Mouse (Mus musculus) heart, embryonic 15.5 days (tissue): ENCODE measurements around the gene Ncoa3. TPM values are rescaled to one million over a fixed set of nuclear protein-coding genes. Genes with fewer than 3 reads are reported as not detected.
"Not testable (repeated sequence)": the region's sequence is repeated elsewhere in the genome, so short reads cannot be mapped to it uniquely, and the experiment has no call there.

Experiments
- ATAC-seq: fragments of 200-750 bp; cut with Nextera tagmentation; replicated peaks from 2 replicates; pipeline ENCODE4 v1.8.0; 2017; ENCODE audit warnings: low read depth, moderate TSS enrichment; ENCODE audit not compliant: insufficient number of reproducible peaks, insufficient read depth, low FRiP score
- H3K27ac ChIP-seq: fragments of 300-500 bp; sonication (generic); 2 replicates; pipeline ENCODE4 v1.5.1; 2015; ENCODE audit warnings: mild to moderate bottlenecking, inconsistent platforms
- H3K27me3 ChIP-seq: fragments of 300-500 bp; sonication (generic); 2 replicates; pipeline ENCODE4 v1.6.1; 2015; ENCODE audit warnings: inconsistent platforms
- H3K36me3 ChIP-seq: fragments of 300-500 bp; sonication (generic); 2 replicates; pipeline ENCODE4 v1.6.1; 2015; ENCODE audit warnings: mild to moderate bottlenecking, inconsistent platforms
- H3K4me1 ChIP-seq: fragments of 300-500 bp; sonication (generic); replicated peaks from 2 replicates; pipeline ENCODE4 v1.6.1; 2015; ENCODE audit warnings: inconsistent platforms
- H3K4me2 ChIP-seq: fragments of 300-500 bp; sonication (generic); 2 replicates; pipeline ENCODE4 v1.6.1; 2015; ENCODE audit warnings: inconsistent platforms, mild to moderate bottlenecking, moderate library complexity
- H3K4me3 ChIP-seq: fragments of 300-500 bp; sonication (generic); 2 replicates; pipeline ENCODE4 v1.5.1; 2015; ENCODE audit warnings: mild to moderate bottlenecking, inconsistent platforms
- H3K9ac ChIP-seq: fragments of 300-500 bp; sonication (generic); 2 replicates; pipeline ENCODE4 v1.6.1; 2015; ENCODE audit warnings: mild to moderate bottlenecking, inconsistent platforms
- H3K9me3 ChIP-seq: fragments of 300-500 bp; sonication (generic); replicated peaks from 2 replicates; pipeline ENCODE4 v1.6.1; 2016; ENCODE audit warnings: inconsistent platforms
- WGBS: fragments of 180-500 bp; shearing (Covaris S2); methylation state at CpG from one replicate; pipeline ENCODE4 v1.1.7; 2015; ENCODE audit warnings: mixed read lengths; 5-methylcytosine and 5-hydroxymethylcytosine counted together
- polyA plus RNA-seq: library from polyadenylated mRNA; unstranded; fragments of >200 nt; fragmentation: Nextera tagmentation; extraction: Ambion mirVana; gene quantifications from 2 replicates; pipeline ENCODE4 v1.2.1, GENCODE M21; 2015

Ncoa3 gene
- polyA plus RNA-seq, 1 experiment from 2014 or later, result 8.7 TPM

DNA sequence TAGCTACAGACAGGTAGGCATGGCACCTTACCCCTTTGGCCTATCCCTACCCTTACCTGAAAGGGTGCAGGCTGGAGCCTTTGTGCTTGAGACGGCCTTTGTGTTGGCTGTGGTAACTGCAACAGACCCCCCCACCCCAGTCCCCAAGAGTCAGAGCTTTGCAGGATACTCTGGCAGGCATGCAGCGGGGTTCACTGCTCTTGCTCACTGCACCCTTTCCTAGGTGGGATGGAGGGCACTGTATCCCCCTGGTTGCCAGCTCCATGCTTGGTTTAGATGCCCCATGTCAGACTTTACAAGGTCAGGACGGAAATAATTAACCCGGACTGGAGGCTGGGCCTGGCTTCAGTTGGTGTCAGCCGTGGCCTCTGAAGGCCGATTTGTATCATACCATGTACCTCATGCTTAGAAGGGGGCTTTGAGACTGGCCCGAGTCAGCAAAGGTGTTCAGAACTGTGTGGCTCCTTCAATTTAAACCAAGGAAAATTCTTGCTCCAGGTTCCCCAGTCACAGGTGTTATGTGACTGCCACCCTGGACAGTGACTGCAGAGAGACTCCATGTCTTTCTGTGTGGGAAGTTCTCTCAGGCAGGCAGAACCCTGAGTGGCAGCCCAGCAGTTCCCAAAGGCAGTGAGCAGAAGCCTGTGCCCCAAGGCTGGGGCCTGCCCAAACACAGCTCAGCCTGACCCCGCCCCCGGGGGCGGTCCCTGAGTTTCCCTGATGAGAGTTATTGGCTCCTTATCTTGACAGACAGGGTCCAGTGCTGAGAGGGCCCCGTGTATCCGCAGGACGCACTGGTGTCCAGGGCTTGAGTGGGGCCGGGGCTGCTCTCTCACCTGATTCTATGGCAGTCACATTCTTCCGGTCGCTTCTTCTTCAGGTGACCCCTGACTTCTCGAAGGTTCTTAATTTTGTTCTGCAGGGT lies 87.8 kb downstream of the Ncoa3 start:
- H3K9ac ChIP-seq, result peak overlapping the region; percentile 45
- H3K4me2 ChIP-seq, result peak overlapping the region; percentile 67
- ATAC-seq, result peak; percentile 88
- no peaks in the 10 kb centered on the region for H3K9me3 ChIP-seq
- peaks cover 16% of the 10 kb centered on the region; the same call in 1 of the 2 replicates for H3K36me3 ChIP-seq
- H3K27ac ChIP-seq, result peak overlapping the region; percentile 98
- 38% methylated on average over 17 of the region's 17 CpGs for WGBS
- H3K4me3 ChIP-seq, result peak overlapping the region; percentile 44
- peaks cover 44% of the 10 kb centered on the region for H3K4me1 ChIP-seq
- no peaks in the 10 kb centered on the region for H3K27me3 ChIP-seq

- peak; percentile 85 for ATAC-seq
- Histone ChIP-seq H3K27ac (peak overlapping the region; percentile 98), H3K36me3 (peaks cover 16% of the 10 kb centered on the region; the same call in 1 of the 2 replicates), H3K27me3 (no peaks in the 10 kb centered on the region), H3K4me1 (peaks cover 43% of the 10 kb centered on the region), H3K4me2 (peak overlapping the region; percentile 67), H3K9me3 (no peaks in the 10 kb centered on the region), H3K9ac (peak overlapping the region; percentile 45), H3K4me3 (peak overlapping the region; percentile 44)
- WGBS, result 55% methylated on average over 21 of the region's 21 CpGs
These were observed 88.7 kb downstream of the Ncoa3 start for GRCm38 (mm10) chr2:166080967-166081750.

DNA sequence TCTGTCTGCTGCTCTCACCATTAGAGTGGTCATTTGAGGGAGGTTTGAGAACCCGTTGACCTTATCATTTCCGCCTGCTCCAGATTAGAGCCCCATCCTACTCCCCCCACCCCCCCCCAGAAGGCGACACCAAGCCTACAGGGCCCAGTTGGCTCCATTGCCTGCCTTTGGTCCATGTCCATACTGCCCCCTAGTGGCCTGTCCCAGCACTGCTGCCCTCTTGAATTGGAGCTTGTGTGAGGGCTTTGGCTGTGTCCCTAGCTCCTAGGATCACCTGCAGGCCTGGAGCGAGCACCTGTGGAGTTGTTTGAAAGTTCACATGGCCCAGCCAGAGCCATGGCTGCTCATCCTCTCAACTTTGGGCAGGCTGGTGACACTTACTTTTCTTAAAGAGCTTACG lies 89.8 kb downstream of the Ncoa3 start:
- Histone ChIP-seq H3K9ac (no peak overlapping the region), H3K4me3 (no peak overlapping the region), H3K36me3 (peaks cover 19% of the 10 kb centered on the region; the same call in 1 of the 2 replicates), H3K27me3 (no peaks in the 10 kb centered on the region), H3K9me3 (no peaks in the 10 kb centered on the region), H3K4me2 (no peak overlapping the region), H3K27ac (peak overlapping the region; percentile 98), H3K4me1 (peaks cover 43% of the 10 kb centered on the region)
- ATAC-seq, result no peak
- 50% methylated on average over 5 of the region's 5 CpGs for WGBS

DNA sequence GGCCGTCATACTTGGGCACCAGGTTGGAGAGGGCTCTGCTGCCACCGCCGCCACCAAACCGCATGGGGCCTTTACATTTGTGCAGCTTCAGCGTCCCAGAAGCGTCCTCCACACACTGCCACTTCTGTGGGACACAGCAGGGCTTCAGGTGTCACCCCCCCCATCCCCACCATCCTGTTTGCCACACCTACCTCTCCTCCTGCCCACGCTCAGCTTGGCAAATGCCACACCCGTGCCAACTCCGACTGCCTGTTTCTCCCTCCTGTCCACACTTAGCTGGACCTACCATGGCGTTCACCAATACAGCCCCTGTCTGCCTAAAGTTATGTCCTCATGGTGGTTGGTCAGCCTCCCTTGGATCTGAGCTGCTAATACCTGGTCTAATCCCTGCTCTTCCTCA lies 90.2 kb downstream of the Ncoa3 start:
- H3K27ac ChIP-seq, result 0 out of 2 replicates have a peak overlapping the region, but pooled peaks have one; percentile 5
- no peaks in the 10 kb centered on the region for H3K9me3 ChIP-seq
- peaks cover 15% of the 10 kb centered on the region; the same call in 1 of the 2 replicates for H3K36me3 ChIP-seq
- no peaks in the 10 kb centered on the region for H3K27me3 ChIP-seq
- H3K4me3 ChIP-seq, result no peak overlapping the region
- no peak overlapping the region for H3K9ac ChIP-seq
- peaks cover 43% of the 10 kb centered on the region for H3K4me1 ChIP-seq
- no peak overlapping the region for H3K4me2 ChIP-seq
- no peak for ATAC-seq
- 68% methylated on average over 10 of the region's 10 CpGs for WGBS

DNA sequence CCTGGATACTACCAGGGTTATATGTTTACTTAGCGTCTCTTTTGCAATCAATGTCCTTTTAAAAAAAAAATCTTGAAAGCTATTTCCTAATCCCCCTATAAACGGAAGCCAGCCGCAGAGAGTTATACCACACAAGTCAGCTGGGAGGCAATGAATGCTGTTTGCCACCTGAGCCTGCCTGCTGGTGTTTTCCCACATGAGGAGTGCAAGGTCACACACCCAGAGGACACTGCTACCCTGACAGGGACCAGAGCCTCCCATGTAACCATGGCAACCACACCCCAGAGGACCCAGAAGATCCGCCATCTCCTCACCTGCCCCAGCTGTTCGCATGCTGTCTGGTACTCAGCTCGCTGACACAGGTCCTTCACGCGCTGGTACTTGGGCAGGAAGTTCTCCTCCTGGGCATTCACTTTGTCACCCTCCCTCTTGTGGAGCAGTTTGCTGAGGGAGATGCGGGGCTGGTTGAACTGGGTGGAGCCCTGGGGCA lies 91.2 kb downstream of the Ncoa3 start:
- Histone ChIP-seq H3K4me3 (no peak overlapping the region), H3K27me3 (no peaks in the 10 kb centered on the region), H3K9ac (no peak overlapping the region), H3K9me3 (no peaks in the 10 kb centered on the region), H3K27ac (0 out of 2 replicates have a peak overlapping the region, but pooled peaks have one; percentile 5), H3K4me2 (no peak overlapping the region), H3K36me3 (peaks cover 8% of the 10 kb centered on the region; the same call in 1 of the 2 replicates), H3K4me1 (peaks cover 43% of the 10 kb centered on the region)
- ATAC-seq, result no peak
- WGBS, result 74% methylated on average over 9 of the region's 9 CpGs

- Histone ChIP-seq H3K4me2 (no peak overlapping the region), H3K27ac (no peak overlapping the region), H3K27me3 (no peaks in the 10 kb centered on the region), H3K4me1 (peaks cover 41% of the 10 kb centered on the region), H3K9ac (no peak overlapping the region), H3K9me3 (no peaks in the 10 kb centered on the region), H3K36me3 (peaks cover 7% of the 10 kb centered on the region; the same call in 1 of the 2 replicates), H3K4me3 (no peak overlapping the region)
- 79% methylated on average over 7 of the region's 7 CpGs for WGBS
- no peak for ATAC-seq
These were observed 91.7 kb downstream of the Ncoa3 start for GRCm38 (mm10) chr2:166084111-166084510.

- ATAC-seq, result not testable (repeated sequence)
- peaks cover 11% of the 10 kb centered on the region; the same call in 1 of the 2 replicates for H3K36me3 ChIP-seq
These were observed 92.5 kb downstream of the Ncoa3 start for GRCm38 (mm10) chr2:166084964-166085363.

GRCm38 (mm10) chr2:166085780-166086179 lies 93.3 kb downstream of the Ncoa3 start:
- no peaks in the 10 kb centered on the region for H3K9me3 ChIP-seq
- H3K4me2 ChIP-seq, result no peak overlapping the region
- H3K4me1 ChIP-seq, result peaks cover 40% of the 10 kb centered on the region
- no peak for ATAC-seq
- no peak overlapping the region for H3K4me3 ChIP-seq
- no peak overlapping the region for H3K9ac ChIP-seq
- no peak overlapping the region for H3K27ac ChIP-seq
- 87% methylated on average over 10 of the region's 10 CpGs for WGBS
- H3K27me3 ChIP-seq, result no peaks in the 10 kb centered on the region
- H3K36me3 ChIP-seq, result peaks cover 11% of the 10 kb centered on the region; the same call in 1 of the 2 replicates

More at GRCm38 (mm10) chr2:166084964-166085363, 92.5 kb downstream of the Ncoa3 start:
- not testable (repeated sequence) for H3K4me2 ChIP-seq, H3K27ac ChIP-seq, H3K9ac ChIP-seq, H3K4me3 ChIP-seq, H3K9me3 ChIP-seq, H3K27me3 ChIP-seq
- 26% methylated on average over 6 of the region's 6 CpGs for WGBS
- H3K4me1 ChIP-seq, result peaks cover 40% of the 10 kb centered on the region

GRCm38 (mm10) chr2:166086457-166087233 lies 94.2 kb downstream of the Ncoa3 start:
- no peak overlapping the region for H3K4me2 ChIP-seq
- H3K4me1 ChIP-seq, result peaks cover 32% of the 10 kb centered on the region
- H3K36me3 ChIP-seq, result peaks cover 11% of the 10 kb centered on the region; the same call in 1 of the 2 replicates
- no peaks in the 10 kb centered on the region for H3K27me3 ChIP-seq
- H3K4me3 ChIP-seq, result no peak overlapping the region
- 80% methylated on average over 29 of the region's 29 CpGs for WGBS
- no peak overlapping the region for H3K27ac ChIP-seq
- H3K9ac ChIP-seq, result no peak overlapping the region
- ATAC-seq, result no peak
- H3K9me3 ChIP-seq, result no peaks in the 10 kb centered on the region

DNA sequence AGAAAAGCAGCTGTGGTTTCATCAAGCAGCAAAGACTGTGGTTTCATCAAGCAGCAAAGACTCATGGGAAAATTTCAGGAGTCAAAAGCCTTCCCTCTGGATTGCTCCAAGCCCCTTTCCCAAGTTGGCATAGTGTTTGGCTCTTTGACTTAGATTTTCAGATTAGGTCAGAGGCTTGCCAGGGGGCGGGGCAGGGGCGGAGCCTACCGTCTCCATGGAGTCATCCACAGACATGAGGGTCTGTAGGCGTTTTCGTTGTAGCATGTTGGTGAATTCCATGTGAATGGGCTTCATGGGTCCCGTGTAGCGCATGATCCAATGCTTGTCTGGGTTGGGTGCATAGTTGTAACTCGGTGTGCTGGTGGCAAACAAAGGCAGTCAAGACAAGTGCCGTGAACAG lies 96.6 kb downstream of the Ncoa3 start:
- WGBS, result 86% methylated on average over 9 of the region's 9 CpGs
- H3K36me3 ChIP-seq, result peaks cover 30% of the 10 kb centered on the region; the same call in 1 of the 2 replicates
- no peak for ATAC-seq

More for the DNA sequence above, 96.6 kb downstream of the Ncoa3 start:
- Histone ChIP-seq H3K4me3 (no peak overlapping the region), H3K4me2 (no peak overlapping the region), H3K9me3 (no peaks in the 10 kb centered on the region), H3K27me3 (no peaks in the 10 kb centered on the region), H3K27ac (no peak overlapping the region), H3K9ac (no peak overlapping the region), H3K4me1 (peaks cover 17% of the 10 kb centered on the region)
